In the genomic region with DNA sequence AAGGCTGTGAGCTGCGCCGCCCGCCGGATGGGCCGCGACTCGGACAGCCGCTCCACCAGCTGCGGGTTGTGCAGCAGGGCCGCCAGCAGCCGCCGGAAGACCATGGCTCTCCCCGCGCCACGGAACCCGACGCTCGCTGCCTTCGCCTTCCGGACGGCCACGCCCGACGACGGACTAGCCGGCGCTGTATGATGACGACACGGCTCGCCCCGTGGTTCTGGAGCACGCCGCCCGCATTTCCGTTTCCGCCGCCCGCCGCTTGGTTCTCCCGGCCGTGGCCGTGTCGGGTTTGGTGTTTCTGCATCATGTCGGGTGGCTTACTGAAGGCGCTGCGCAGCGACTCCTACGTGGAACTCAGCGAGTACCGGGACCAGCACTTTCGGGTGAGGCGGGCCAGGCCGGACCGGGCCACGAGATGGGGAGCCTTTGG, we compare ENCODE assay signal across 8 mouse cellular contexts. TPM values are rescaled to one million over a fixed set of nuclear protein-coding genes. Genes with fewer than 3 reads are reported as not detected.
DNase-seq lines count a peak whose midpoint lies in the region; ATAC-seq and TF ChIP-seq lines count a peak whose summit lies in the region.

Gene 0610012G03Rik (minus strand): TSS at position 150 of the 430 bp plus-strand sequence.
Gene Ncbp2 (plus strand): TSS at position 169 of the 430 bp plus-strand sequence.

- H3K27me3 ChIP-seq in heart, embryonic 10.5 days (ENCODE audit: insufficient read depth, poor library complexity, severe bottlenecking): no peaks in the 10 kb centered on the region
- H3K27me3 ChIP-seq in kidney, embryonic 15.5 days: no peaks in the 10 kb centered on the region

- H3K4me2 ChIP-seq in kidney, embryonic 15.5 days: peak within 1 kb of the TSS; percentile 75

- ATAC-seq in kidney, embryonic 15.5 days (replicated peaks; ENCODE audit: low FRiP score): peak; percentile 93
- ATAC-seq in monocyte, adult 5-6 weeks (replicated peaks; ENCODE audit: insufficient number of reproducible peaks, low FRiP score, low TSS enrichment, poor library complexity, severe bottlenecking): peak; percentile 80

- peaks cover 16% of the 10 kb centered on the region for H3K4me1 ChIP-seq in bone marrow macrophage, adult 2 months (ENCODE audit: control insufficient read depth, insufficient read depth, low read length)
- 0 out of 2 replicates have a peak, but pooled peaks cover 3% of the 10 kb centered on the region for H3K4me1 ChIP-seq in embryonic fibroblast, embryonic 13.5 days (ENCODE audit: control insufficient read depth, insufficient read depth, low read length)
- peaks cover 41% of the 10 kb centered on the region for H3K4me1 ChIP-seq in heart, embryonic 10.5 days
- H3K4me1 ChIP-seq in kidney, embryonic 15.5 days: peaks cover 32% of the 10 kb centered on the region

- peak within 1 kb of the TSS; percentile 93 for H3K9ac ChIP-seq in kidney, embryonic 15.5 days

- H3K36me3 ChIP-seq in heart, embryonic 10.5 days: peaks cover 42% of the 10 kb centered on the region
- peaks cover 28% of the 10 kb centered on the region for H3K36me3 ChIP-seq in kidney, embryonic 15.5 days

- peak within 1 kb of the TSS; percentile 83 for H3K27ac ChIP-seq in bone marrow macrophage, adult 2 months (ENCODE audit: insufficient read depth, low read depth, low read length)
- peak within 1 kb of the TSS; percentile 19; the same call in 1 of the 2 replicates for H3K27ac ChIP-seq in embryonic fibroblast, embryonic 13.5 days (ENCODE audit: insufficient read depth, low read length)
- peak within 1 kb of the TSS; percentile 97 for H3K27ac ChIP-seq in heart, embryonic 10.5 days
- peak within 1 kb of the TSS; percentile 93 for H3K27ac ChIP-seq in kidney, embryonic 15.5 days

- DNase-seq in A20 (ENCODE audit: low read depth, low spot score) (peak; percentile 96), liver (peak; percentile 94)
- DNase-seq in heart, embryonic 10.5 days (ENCODE audit: low spot score): peak; percentile 97
- DNase-seq in spleen, postnatal 4 days (ENCODE audit: low spot score in 2 of 2): peak; percentile 94 to 98

- peak within 1 kb of the TSS; percentile 94 for H3K4me3 ChIP-seq in bone marrow macrophage, adult 2 months (ENCODE audit: insufficient read depth, low read length)
- peak within 1 kb of the TSS; percentile 75 for H3K4me3 ChIP-seq in embryonic fibroblast, embryonic 13.5 days (ENCODE audit: insufficient read depth, low read length)
- H3K4me3 ChIP-seq in heart, embryonic 10.5 days: peak within 1 kb of the TSS; percentile 90
- peak within 1 kb of the TSS; percentile 96 for H3K4me3 ChIP-seq in kidney, embryonic 15.5 days (replicated peaks)

- no peak for TF ChIP-seq CTCF in bone marrow macrophage, adult 2 months (IDR thresholded peaks at IDR 0.05; ENCODE audit: low read depth, low read length)
- TF ChIP-seq CTCF in embryonic fibroblast, embryonic 13.5 days (IDR thresholded peaks at IDR 0.05; ENCODE audit: borderline replicate concordance, insufficient read depth, low read length): no peak

- 0 out of 2 replicates have a peak, but pooled peaks have one; percentile 15 for TF ChIP-seq POLR2A in bone marrow macrophage, adult 2 months (IDR thresholded peaks at IDR 0.05; ENCODE audit: borderline replicate concordance, low read depth, low read length)
- TF ChIP-seq POLR2A in embryonic fibroblast, embryonic 13.5 days (IDR thresholded peaks at IDR 0.05; ENCODE audit: low read depth, low read length): peak; percentile 83

- H3K9me3 ChIP-seq in heart, embryonic 10.5 days: no peaks in the 10 kb centered on the region
- H3K9me3 ChIP-seq in kidney, embryonic 15.5 days (replicated peaks): no peaks in the 10 kb centered on the region

- under 1% methylated on average over 55 of the region's 55 CpGs for WGBS in heart, embryonic 10.5 days
- WGBS in kidney, embryonic 15.5 days: under 1% methylated on average over 55 of the region's 55 CpGs

RNA-seq across cellular contexts. Expression of gene 0610012G03Rik, which starts in this region (rescaled TPM):
- polyA plus RNA-seq in bone marrow macrophage, adult 2 months (2012; ENCODE audit: insufficient read depth, insufficient read length, missing spikeins): 49.1 and 52.0 TPM in 2 replicates
- polyA plus RNA-seq in embryonic fibroblast, embryonic 13.5 days (2011; ENCODE audit: insufficient read length, low read depth, missing spikeins): 16.8 and 19.0 TPM in 2 replicates
- 95.3 and 109 TPM in 2 replicates for polyA plus RNA-seq in heart, embryonic 10.5 days (2016; fragmentation: Nextera tagmentation; extraction: Ambion mirVana)
- polyA plus RNA-seq in kidney, embryonic 15.5 days (2015; fragmentation: Nextera tagmentation; extraction: Ambion mirVana): 89.6 and 93.8 TPM in 2 replicates
- 6.4 to 10.0 TPM (median 7.6 TPM) in 3 replicates for total RNA-seq in monocyte, adult 5-6 weeks (2017)

RNA-seq across cellular contexts. Expression of gene Ncbp2, which starts in this region (rescaled TPM):
- polyA plus RNA-seq in bone marrow macrophage, adult 2 months (2012; ENCODE audit: insufficient read depth, insufficient read length, missing spikeins): 52.3 and 64.4 TPM in 2 replicates
- 73.8 and 91.5 TPM in 2 replicates for polyA plus RNA-seq in embryonic fibroblast, embryonic 13.5 days (2011; ENCODE audit: insufficient read length, low read depth, missing spikeins)
- 82.2 and 107 TPM in 2 replicates for polyA plus RNA-seq in heart, embryonic 10.5 days (2016; fragmentation: Nextera tagmentation; extraction: Ambion mirVana)
- polyA plus RNA-seq in kidney, embryonic 15.5 days (2015; fragmentation: Nextera tagmentation; extraction: Ambion mirVana): 110 and 121 TPM in 2 replicates
- 25.7 to 26.9 TPM (median 26.0 TPM) in 3 replicates for total RNA-seq in monocyte, adult 5-6 weeks (2017)

Comparison
In these comparisons a context has a peak if more than half of its experiments do, and no peak if none do; other contexts are left out.
1. Peak in every context shown above with its lines: DNase-seq, ATAC-seq, H3K4me3 ChIP-seq and H3K27ac ChIP-seq.
2. H3K27ac ChIP-seq: peak in every context shown above with its lines; median percentile 97 in heart, embryonic 10.5 days; 93 in kidney, embryonic 15.5 days; 83 in bone marrow macrophage, adult 2 months; 19 in embryonic fibroblast, embryonic 13.5 days.